Mouse (Mus musculus): ENCODE data around the gene Clip4.

Gene Clip4

GRCm38 (mm10) chr17:71874795-71875194, 106.5 kb downstream of the Clip4 start:
- no peak for DNase-seq

GRCm38 (mm10) chr17:71875492-71875891, 107.2 kb downstream of the Clip4 start:
- no peak for DNase-seq

- no peak for DNase-seq
Measured at GRCm38 (mm10) chr17:71881369-71881768, 113.1 kb downstream of the Clip4 start.

- DNase-seq = peak; percentile 49
Measured at GRCm38 (mm10) chr17:71909107-71909506, 140.8 kb downstream of the Clip4 start.

- DNase-seq = no peak
Measured at GRCm38 (mm10) chr17:71913188-71913587, 144.9 kb downstream of the Clip4 start.
